In genomic region chr8:11778646-11779433, GRCm38 (mm10) we compare ENCODE assay signal across 10 mouse cellular contexts. TPM values are rescaled to one million over a fixed set of nuclear protein-coding genes. Genes with fewer than 3 reads are reported as not detected.
DNase-seq lines count a peak whose midpoint lies in the region; ATAC-seq and TF ChIP-seq lines count a peak whose summit lies in the region.
"Had no signal": no experiment of that assay in that cellular context is flagged by ENCODE, and none has a peak within 500 bp of the region (broad histone marks: within the 10 kb centered on the region; RNA-seq: fewer than 3 reads in every experiment).

No protein-coding gene starts in this region.

- peaks cover 31% of the 10 kb centered on the region for H3K4me1 ChIP-seq in hindbrain, embryonic 10.5 days (replicated peaks)
- 0 out of 2 replicates have a peak, but pooled peaks cover 9% of the 10 kb centered on the region for H3K4me1 ChIP-seq in hindbrain, embryonic 11.5 days (replicated peaks; ENCODE audit: control insufficient read depth, insufficient read depth, low read length)
- peaks cover 2% of the 10 kb centered on the region; the same call in 1 of the 2 replicates for H3K4me1 ChIP-seq in forebrain, postnatal 0 days (ENCODE audit: insufficient read depth)
- H3K4me1 ChIP-seq in kidney, postnatal 0 days (replicated peaks; ENCODE audit: insufficient read depth, low read length) = peaks cover 32% of the 10 kb centered on the region; the same call in 1 of the 2 replicates
- H3K4me1 ChIP-seq in neural tube, embryonic 13.5 days (replicated peaks) = peaks cover 58% of the 10 kb centered on the region

- H3K27ac ChIP-seq in hindbrain, embryonic 10.5 days = 0 out of 2 replicates have a peak overlapping the region, but pooled peaks have one; percentile 6
- no peak overlapping the region for H3K27ac ChIP-seq in hindbrain, embryonic 11.5 days (ENCODE audit: low read depth, low read length)
- H3K27ac ChIP-seq in forebrain, postnatal 0 days (ENCODE audit: low read depth, low read length) = 0 out of 2 replicates have a peak overlapping the region, but pooled peaks have one; percentile 23
- peak overlapping the region; percentile 84 for H3K27ac ChIP-seq in kidney, postnatal 0 days
- H3K27ac ChIP-seq in neural tube, embryonic 13.5 days (replicated peaks) = peak overlapping the region; percentile 52

- H3K9ac ChIP-seq in hindbrain, embryonic 11.5 days (ENCODE audit: low read depth, low read length) = no peak overlapping the region
- no peak overlapping the region for H3K9ac ChIP-seq in forebrain, postnatal 0 days
- 0 out of 2 replicates have a peak overlapping the region, but pooled peaks have one; percentile 0 for H3K9ac ChIP-seq in kidney, postnatal 0 days (ENCODE audit: low read depth, low read length)
- H3K9ac ChIP-seq in neural tube, embryonic 13.5 days = no peak overlapping the region

- ATAC-seq in hindbrain, embryonic 11.5 days (ENCODE audit: low FRiP score) = no peak
- ATAC-seq in forebrain, postnatal 0 days = peak; percentile 56
- ATAC-seq in kidney, postnatal 0 days (replicated peaks; ENCODE audit: low FRiP score, low read depth) = peak; percentile 52; the same call in 1 of the 2 replicates
- no peak for ATAC-seq in neural tube, embryonic 13.5 days (ENCODE audit: low read depth)
- ATAC-seq in megakaryocyte progenitor cell, adult 5-6 weeks (replicated peaks; ENCODE audit: poor library complexity) = no peak

- H3K27me3 ChIP-seq in hindbrain, embryonic 10.5 days (ENCODE audit: insufficient read depth, poor library complexity, severe bottlenecking) = no peaks in the 10 kb centered on the region
- H3K27me3 ChIP-seq in hindbrain, embryonic 11.5 days (ENCODE audit: control insufficient read depth, insufficient read depth, low read length) = no peaks in the 10 kb centered on the region
- no peaks in the 10 kb centered on the region for H3K27me3 ChIP-seq in forebrain, postnatal 0 days (ENCODE audit: insufficient read depth, low read length)
- no peaks in the 10 kb centered on the region for H3K27me3 ChIP-seq in kidney, postnatal 0 days (ENCODE audit: insufficient read depth, low read length)
- H3K27me3 ChIP-seq in neural tube, embryonic 13.5 days = no peaks in the 10 kb centered on the region

- no peak for DNase-seq in hindbrain, embryonic 10.5 days (ENCODE audit: low spot score)
- DNase-seq in hindbrain, embryonic 11.5 days (ENCODE audit: low spot score) = no peak
- no peak for DNase-seq in forebrain, postnatal 0 days
- DNase-seq in kidney, postnatal 0 days (ENCODE audit: low spot score) = peak; percentile 82
- no peak for DNase-seq in layer of hippocampus, adult 18-20 months (ENCODE audit: low spot score in 2 of 2)
- DNase-seq in testis, postnatal 14 days (ENCODE audit: low spot score) = no peak

- no peak overlapping the region for H3K4me3 ChIP-seq in hindbrain, embryonic 10.5 days
- H3K4me3 ChIP-seq in hindbrain, embryonic 11.5 days (ENCODE audit: low read depth, low read length) = no peak overlapping the region
- no peak overlapping the region for H3K4me3 ChIP-seq in forebrain, postnatal 0 days (ENCODE audit: low read depth, low read length)
- peak overlapping the region; percentile 26 for H3K4me3 ChIP-seq in kidney, postnatal 0 days (replicated peaks; ENCODE audit: low read depth, low read length)
- peak overlapping the region; percentile 9; the same call in 1 of the 2 replicates for H3K4me3 ChIP-seq in neural tube, embryonic 13.5 days
- H3K4me3 ChIP-seq: erythroblast, embryonic 14.5 days; myocyte had no signal

- H3K4me2 ChIP-seq in hindbrain, embryonic 11.5 days (replicated peaks; ENCODE audit: low read depth, low read length) = no peak overlapping the region
- H3K4me2 ChIP-seq in forebrain, postnatal 0 days (ENCODE audit: low read depth) = no peak overlapping the region
- peak overlapping the region; percentile 39 for H3K4me2 ChIP-seq in kidney, postnatal 0 days (ENCODE audit: low read length)
- 0 out of 2 replicates have a peak overlapping the region, but pooled peaks have one; percentile 7 for H3K4me2 ChIP-seq in neural tube, embryonic 13.5 days

- H3K36me3 ChIP-seq in hindbrain, embryonic 10.5 days = peaks cover 31% of the 10 kb centered on the region
- 0 out of 2 replicates have a peak, but pooled peaks cover 2% of the 10 kb centered on the region for H3K36me3 ChIP-seq in hindbrain, embryonic 11.5 days (ENCODE audit: control insufficient read depth, insufficient read depth, low read length)
- H3K36me3 ChIP-seq in forebrain, postnatal 0 days (ENCODE audit: insufficient read depth) = peaks cover 19% of the 10 kb centered on the region
- H3K36me3 ChIP-seq in kidney, postnatal 0 days (ENCODE audit: insufficient read depth, low read length) = peaks cover 14% of the 10 kb centered on the region
- peaks cover 22% of the 10 kb centered on the region for H3K36me3 ChIP-seq in neural tube, embryonic 13.5 days

- 85% methylated on average over 8 of the region's 8 CpGs for WGBS in hindbrain, embryonic 10.5 days
- 86% methylated on average over 8 of the region's 8 CpGs for WGBS in hindbrain, embryonic 11.5 days
- 85% methylated on average over 8 of the region's 8 CpGs for WGBS in forebrain, postnatal 0 days
- WGBS in kidney, postnatal 0 days = 65% methylated on average over 8 of the region's 8 CpGs
- 83% methylated on average over 8 of the region's 8 CpGs for WGBS in neural tube, embryonic 13.5 days

- no peaks in the 10 kb centered on the region for H3K9me3 ChIP-seq in hindbrain, embryonic 10.5 days
- no peaks in the 10 kb centered on the region for H3K9me3 ChIP-seq in hindbrain, embryonic 11.5 days (ENCODE audit: control insufficient read depth, low read length)
- no peaks in the 10 kb centered on the region for H3K9me3 ChIP-seq in forebrain, postnatal 0 days (ENCODE audit: low read length)
- no peaks in the 10 kb centered on the region for H3K9me3 ChIP-seq in kidney, postnatal 0 days (replicated peaks; ENCODE audit: low read length)
- H3K9me3 ChIP-seq in neural tube, embryonic 13.5 days = no peaks in the 10 kb centered on the region

- no peak for TF ChIP-seq CTCF in forebrain, postnatal 0 days (IDR thresholded peaks at IDR 0.05; ENCODE audit: low read depth)
- TF ChIP-seq CTCF in kidney, postnatal 0 days (IDR thresholded peaks at IDR 0.05; ENCODE audit: low read depth) = no peak

RNA-seq across cellular contexts. Expression of gene Arhgef7, which starts 51.3 kb away (rescaled TPM):
- 50.5 and 55.4 TPM in 2 replicates for polyA plus RNA-seq in hindbrain, embryonic 10.5 days (2016; fragmentation: Nextera tagmentation; extraction: Ambion mirVana)
- polyA plus RNA-seq in hindbrain, embryonic 11.5 days (2014; fragmentation: Nextera tagmentation; extraction: Ambion mirVana) = 54.3 and 57.0 TPM in 2 replicates
- total RNA-seq in forebrain, postnatal 0 days (2014; rRNA removed) = 100 and 114 TPM in 2 replicates
- 50.3 and 59.5 TPM in 2 replicates for polyA plus RNA-seq in forebrain, postnatal 0 days (2015; fragmentation: Nextera tagmentation; extraction: Ambion mirVana)
- 27.3 and 29.0 TPM in 2 replicates for polyA plus RNA-seq in kidney, postnatal 0 days (2015; fragmentation: Nextera tagmentation; extraction: Ambion mirVana)
- 60.7 and 61.6 TPM in 2 replicates for polyA plus RNA-seq in neural tube, embryonic 13.5 days (2015; fragmentation: Nextera tagmentation; extraction: Ambion mirVana)
- 26.4 and 32.3 TPM in 2 replicates for total RNA-seq in megakaryocyte progenitor cell, adult 5-6 weeks (2015)
- 20.4 and 36.0 TPM in 2 replicates for total RNA-seq in megakaryocyte progenitor cell, adult 5-6 weeks (2017)
- total RNA-seq in layer of hippocampus, adult 18-20 months (2021) = 100 to 1,000 TPM; 107 to 109 TPM

Comparison
In these comparisons a context has a peak if more than half of its experiments do, and no peak if none do; other contexts are left out.
1. H3K4me3 ChIP-seq: peak in kidney, postnatal 0 days (single experiment) and neural tube, embryonic 13.5 days (single experiment); none in hindbrain, embryonic 10.5 days (single experiment), hindbrain, embryonic 11.5 days (single experiment) and forebrain, postnatal 0 days (single experiment).
2. ATAC-seq: peak in forebrain, postnatal 0 days (single experiment) and kidney, postnatal 0 days (single experiment); none in hindbrain, embryonic 11.5 days (single experiment), neural tube, embryonic 13.5 days (single experiment) and megakaryocyte progenitor cell, adult 5-6 weeks (single experiment).
3. H3K4me2 ChIP-seq: peak in kidney, postnatal 0 days (single experiment) and neural tube, embryonic 13.5 days (single experiment); none in hindbrain, embryonic 11.5 days (single experiment) and forebrain, postnatal 0 days (single experiment).